Mouse (Mus musculus) CD4-positive, CD25-positive, alpha-beta regulatory T cell, adult 2 months (primary cell): ENCODE measurements around the gene Tacc2.
A peak's percentile ranks its signal among the peaks of the same experiment; 100 is the strongest.
"Not testable (repeated sequence)": the region's sequence is repeated elsewhere in the genome, so short reads cannot be mapped to it uniquely, and the experiment has no call there.

Experiments used
- DNase-seq: peaks from one replicate; pipeline ENCODE4 v3.0.0-alpha.2; 2012; ENCODE audit warnings: low read depth, low spot score

The Tacc2 gene

GRCm38 (mm10) chr7:130572821-130573220, 4.4 kb upstream of the Tacc2 start, which contains the start of gene Nsmce4a:
TSS of gene Nsmce4a (minus strand) at chr7:130573118.
- no peak for DNase-seq

DNA sequence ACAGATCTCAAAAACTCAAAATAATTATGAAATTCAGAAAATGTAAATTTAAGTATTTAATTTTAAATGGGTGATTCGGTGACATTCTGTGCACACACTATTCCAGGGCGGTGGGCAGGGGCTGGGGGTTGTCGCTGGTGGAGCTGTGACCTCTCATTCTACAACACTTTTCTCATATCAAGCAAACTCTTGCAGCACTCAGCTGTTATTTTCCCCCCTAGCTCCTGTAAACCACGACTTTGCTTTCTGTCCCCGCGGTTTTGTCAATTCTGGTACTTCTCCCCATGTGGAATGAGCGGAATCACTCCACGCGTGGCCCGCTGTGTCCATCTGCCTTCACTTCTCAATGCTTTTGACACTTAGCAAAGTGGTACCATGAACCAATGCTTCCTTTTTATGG, 3.5 kb upstream of the Tacc2 start:
- DNase-seq: no peak

DNA sequence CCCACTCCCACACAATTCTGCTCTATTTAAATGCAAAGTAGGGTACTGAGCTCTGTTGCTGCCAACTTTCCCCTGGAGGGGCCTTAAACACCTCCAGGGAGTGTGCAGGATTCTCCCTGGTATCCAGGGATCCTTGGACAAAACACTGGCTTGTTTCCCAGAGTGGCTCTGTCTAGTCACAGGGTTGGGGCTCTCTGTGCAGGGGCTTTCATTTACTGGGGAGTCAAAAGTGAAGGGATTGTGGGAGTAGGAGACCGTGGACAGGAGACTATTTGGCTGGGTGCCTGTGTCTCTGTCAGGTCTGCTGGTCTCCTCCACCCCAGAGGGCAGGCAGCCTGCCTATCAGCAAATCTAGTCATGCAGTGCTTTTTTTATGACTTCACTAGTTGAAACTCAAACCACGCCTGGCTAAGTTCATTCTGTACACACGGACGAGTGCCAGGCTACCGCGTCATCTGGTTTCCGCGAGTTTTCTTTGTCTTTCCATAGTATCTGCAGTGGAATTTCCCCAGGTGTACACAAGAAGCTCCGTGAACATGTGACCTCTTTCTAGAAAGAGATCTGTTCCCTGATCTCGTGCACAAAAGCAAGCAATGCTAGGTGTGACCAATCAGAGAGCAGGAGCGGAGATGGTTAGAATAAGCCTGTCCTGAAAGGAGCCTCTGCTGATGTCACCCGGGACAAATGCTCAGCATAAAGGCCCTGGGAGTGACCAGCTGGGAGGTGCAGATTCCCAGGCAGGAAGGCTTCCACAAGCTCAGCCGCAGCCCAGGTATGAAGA, 2.8 kb upstream of the Tacc2 start:
- DNase-seq: no peak

- no peak for DNase-seq
Measured at GRCm38 (mm10) chr7:130576981-130577380, 257 bp upstream of the Tacc2 start.

DNA sequence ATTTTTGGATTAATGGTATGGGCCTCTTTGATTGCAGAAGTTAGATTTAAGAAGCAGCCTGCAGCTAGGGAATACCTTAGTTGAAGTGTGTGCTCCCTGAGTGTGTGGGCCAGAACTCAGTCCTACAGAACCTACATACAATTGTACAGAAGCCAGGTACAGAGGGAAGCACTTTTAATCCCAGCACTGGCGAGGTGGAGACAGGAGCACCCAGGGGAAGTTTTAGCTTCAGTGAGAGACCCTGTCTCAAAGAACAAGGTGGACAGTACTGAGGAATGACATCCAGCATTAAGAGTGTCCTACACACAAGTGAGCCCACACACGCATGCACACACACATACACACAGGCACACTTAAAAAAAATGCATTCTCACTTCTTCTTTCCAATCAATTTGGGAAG, 828 bp downstream of the Tacc2 start:
- no peak for DNase-seq

GRCm38 (mm10) chr7:130578607-130579006, 1.4 kb downstream of the Tacc2 start:
- DNase-seq: no peak

- no peak for DNase-seq
Measured at GRCm38 (mm10) chr7:130586521-130587072, 9.4 kb downstream of the Tacc2 start.

- DNase-seq: no peak
Measured at GRCm38 (mm10) chr7:130590081-130590828, 13.0 kb downstream of the Tacc2 start.

DNA sequence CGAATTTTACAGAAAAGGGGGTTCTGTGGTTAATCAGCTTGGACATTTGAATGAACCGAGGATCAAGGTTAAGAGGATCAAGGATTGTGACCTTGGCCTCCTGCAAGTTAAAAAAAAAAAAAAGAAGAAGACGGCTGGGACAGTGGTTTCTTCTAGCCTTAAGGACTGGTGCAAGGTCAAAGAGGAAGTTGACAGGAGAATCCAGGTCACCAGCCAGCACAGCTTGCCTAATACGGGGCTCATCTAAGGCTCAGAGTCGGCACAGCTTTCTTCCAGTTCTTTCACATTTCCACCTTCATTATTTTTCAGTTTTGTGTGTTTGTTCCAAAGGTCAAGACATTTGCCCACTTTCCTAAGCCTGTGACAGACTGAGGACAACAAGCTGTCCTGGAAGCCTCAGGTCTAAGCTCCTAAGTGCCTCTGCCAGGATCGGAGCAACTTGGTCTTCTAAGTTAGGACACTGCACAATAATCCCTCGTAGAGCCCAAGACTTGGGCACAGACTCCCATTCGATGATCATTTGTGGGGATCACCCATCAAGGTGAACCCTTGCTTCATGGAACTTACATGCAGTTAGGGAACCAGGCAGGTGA, 13.7 kb downstream of the Tacc2 start:
- DNase-seq: no peak

DNA sequence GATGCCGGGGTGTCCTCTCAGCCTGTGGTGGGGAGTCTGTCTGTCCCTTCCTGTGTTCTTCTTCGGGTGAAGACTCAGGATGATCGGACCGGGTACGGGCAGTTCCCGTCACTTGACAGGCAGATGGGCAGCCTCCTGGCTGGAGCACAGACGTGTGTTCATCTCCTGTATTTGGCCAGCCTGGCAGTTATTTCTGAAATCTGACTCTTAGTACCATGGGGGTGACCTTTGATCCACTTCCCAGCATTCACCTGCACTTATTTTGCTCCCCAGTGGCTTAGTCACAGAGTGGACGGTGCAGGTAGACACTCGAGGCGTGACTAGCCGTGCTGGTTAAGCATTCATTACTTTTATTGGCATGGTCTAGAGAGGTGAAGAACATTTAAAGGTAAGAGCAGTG, 15.7 kb downstream of the Tacc2 start:
- DNase-seq: not testable (repeated sequence)

DNA sequence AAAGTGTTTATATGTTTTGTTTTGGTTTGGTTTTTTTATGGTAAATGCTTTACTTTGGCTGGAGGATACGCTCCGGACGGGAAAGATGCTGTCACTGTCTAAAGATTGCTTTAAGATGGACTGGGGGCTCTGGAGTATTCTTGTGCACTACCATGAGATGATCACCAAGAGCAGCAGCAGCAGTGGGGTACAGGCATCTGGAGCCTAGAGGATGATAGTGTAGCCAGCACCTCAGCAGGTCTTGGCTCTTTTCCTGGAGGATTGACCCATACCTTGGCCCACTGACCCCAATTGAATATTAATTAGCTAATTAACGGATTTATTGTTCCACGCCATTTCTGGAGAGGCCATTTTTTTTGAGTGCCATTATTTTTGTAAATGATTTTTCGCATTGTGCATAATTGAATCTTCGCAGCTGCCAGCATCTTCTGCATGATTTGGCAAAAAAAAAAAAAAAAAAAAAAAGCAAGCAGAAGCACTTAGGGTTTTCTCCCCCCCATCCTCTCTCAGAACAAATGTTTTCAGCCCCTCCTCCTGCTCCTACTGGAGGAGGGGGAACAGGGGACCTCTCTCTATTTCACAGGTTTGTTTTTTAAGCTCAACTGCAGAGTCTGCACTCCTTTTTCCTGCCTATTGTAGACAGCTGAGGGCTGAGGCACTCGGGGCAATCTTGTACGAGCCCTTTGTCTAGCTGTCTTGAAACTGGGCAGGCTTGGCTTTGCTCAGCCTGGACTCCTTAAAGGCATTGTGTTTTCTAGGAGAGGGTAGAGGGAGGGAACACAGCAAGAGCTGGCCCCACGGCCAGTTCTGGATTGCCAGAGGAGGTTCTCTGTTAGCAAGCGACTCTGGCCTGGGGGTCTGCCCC, 16.4 kb downstream of the Tacc2 start:
- not testable (repeated sequence) for DNase-seq

GRCm38 (mm10) chr7:130596079-130596855, 19.0 kb downstream of the Tacc2 start:
- not testable (repeated sequence) for DNase-seq

- DNase-seq: no peak
Measured at GRCm38 (mm10) chr7:130597546-130597945, 20.3 kb downstream of the Tacc2 start.

GRCm38 (mm10) chr7:130600074-130600473, 22.8 kb downstream of the Tacc2 start:
- no peak for DNase-seq

DNA sequence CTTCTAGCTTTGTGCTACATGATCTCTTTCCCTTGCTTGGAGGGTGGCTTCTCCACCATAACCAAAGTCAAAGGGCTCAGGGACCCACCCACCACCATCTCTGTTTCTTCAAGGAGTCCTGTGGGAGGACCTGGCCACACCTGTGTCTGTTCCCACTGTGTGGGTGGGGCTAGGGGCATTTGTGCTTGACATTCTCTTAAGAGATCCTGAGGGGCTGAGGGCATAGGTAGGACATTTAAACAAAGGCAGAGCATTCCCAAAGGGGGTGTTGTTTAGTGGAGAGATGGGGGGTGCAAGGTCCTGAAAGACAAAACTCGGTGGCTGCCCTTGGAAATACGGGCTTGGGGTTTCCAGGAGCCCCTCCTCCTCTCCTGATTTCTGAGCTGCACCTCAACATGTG, 23.3 kb downstream of the Tacc2 start:
- DNase-seq: no peak

DNA sequence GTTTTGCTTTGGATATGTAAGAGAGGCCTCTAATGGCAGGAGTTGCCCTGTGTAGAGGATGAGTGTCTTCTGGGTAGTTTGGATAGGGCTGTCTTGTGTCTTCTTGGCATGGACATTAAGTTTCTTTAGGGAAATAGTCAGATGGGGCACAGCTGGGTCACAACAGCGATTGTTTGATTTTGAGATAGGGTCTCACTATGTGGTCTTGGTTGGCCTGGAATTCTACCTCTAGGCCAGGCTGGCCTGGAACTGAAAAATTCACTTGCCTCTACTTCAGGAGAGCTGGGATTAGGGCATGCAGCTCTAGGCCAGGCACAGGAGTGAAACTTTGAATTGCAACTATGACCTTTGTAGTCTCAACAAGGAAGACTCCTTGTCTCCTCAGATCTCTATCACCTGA, 25.6 kb downstream of the Tacc2 start:
- no peak for DNase-seq

DNA sequence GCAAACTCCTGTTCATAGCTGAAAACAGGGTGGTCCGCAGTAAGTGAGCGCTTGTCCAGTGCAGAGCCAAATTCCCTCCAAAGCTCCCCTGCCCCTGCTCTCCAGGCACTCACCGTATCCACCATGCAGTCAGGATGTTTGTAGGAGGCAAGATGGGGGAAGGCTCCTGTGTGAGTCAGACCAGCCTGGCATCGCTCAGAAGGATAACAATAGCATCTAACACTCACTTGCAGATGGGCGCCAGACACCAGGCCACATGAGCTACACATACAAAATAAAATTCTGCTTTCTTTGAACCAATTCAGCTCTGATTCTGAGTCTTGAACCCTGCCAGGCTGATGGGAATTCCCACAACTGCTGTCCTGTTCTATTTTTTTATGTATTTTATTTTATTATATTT, 26.3 kb downstream of the Tacc2 start:
- DNase-seq: no peak

DNA sequence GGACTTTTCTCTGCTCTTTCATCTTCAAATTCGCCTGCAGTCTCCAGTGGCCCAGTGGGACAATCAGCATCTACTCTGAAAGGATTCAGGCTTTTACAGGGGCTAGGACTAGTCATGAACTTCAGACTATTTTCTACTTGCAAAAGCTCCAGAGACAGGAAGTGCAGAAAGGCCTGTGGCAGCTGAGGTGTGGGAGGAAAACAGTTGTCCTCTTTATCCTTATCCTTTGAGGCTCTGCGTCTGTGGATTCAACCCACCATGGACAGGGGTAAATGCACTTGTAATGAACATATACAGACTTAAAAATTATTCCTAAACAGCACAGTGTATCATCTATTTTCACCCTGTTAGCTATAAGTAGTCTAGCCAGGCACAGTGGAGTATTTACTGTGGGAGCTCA, 27.2 kb downstream of the Tacc2 start:
- no peak for DNase-seq

GRCm38 (mm10) chr7:130605111-130605510, 27.9 kb downstream of the Tacc2 start:
- DNase-seq: peak; percentile 61

GRCm38 (mm10) chr7:130606958-130607357, 29.7 kb downstream of the Tacc2 start:
- DNase-seq: no peak

DNA sequence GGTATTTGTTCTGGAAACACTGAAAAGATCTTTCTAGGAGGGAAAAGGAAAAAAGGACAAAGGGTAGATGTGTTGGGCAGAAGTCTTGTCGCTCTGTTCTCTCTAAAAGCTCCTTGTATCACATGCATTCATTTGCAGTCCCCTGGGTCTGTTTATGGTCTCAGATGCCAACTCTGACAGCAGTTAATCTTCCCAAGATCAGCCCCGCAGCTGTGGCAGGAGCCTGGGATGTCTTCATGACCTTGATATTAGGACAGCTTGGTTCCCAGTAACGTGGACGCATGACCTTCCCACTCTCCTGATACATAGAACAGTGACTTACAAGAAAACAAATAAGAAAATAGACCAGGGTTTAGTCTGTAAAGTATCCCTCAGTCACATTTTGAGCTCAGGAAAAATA, 36.7 kb downstream of the Tacc2 start:
- no peak for DNase-seq
